Mouse (Mus musculus) forebrain, embryonic 16.5 days (tissue): Measurements from ENCODE around the gene Dnajc7. TPM values are rescaled to one million over a fixed set of nuclear protein-coding genes. Genes with fewer than 3 reads are reported as not detected.
A peak's percentile ranks its signal among the peaks of the same experiment; 100 is the strongest.
"Not testable (repeated sequence)": the region's sequence is repeated elsewhere in the genome, so short reads cannot be mapped to it uniquely, and the experiment has no call there.

Experiments
- ATAC-seq: fragments of 200-750 bp; cut with Nextera tagmentation; 2 replicates; pipeline ENCODE4 v1.8.0; 2017; ENCODE audit warnings: mild to moderate bottlenecking, moderate library complexity
- H3K27ac ChIP-seq: fragments of 300-500 bp; sonication (generic); 2 replicates; pipeline ENCODE4 v1.5.1; 2014; ENCODE audit warnings: low read length, control low read depth
- H3K27me3 ChIP-seq: fragments of 300-500 bp; sonication (generic); replicated peaks from 2 replicates; pipeline ENCODE4 v1.6.1; 2014; ENCODE audit warnings: low read length; ENCODE audit not compliant: control insufficient read depth, insufficient read depth
- H3K36me3 ChIP-seq: fragments of 300-500 bp; sonication (generic); 2 replicates; pipeline ENCODE4 v1.6.1; 2014; ENCODE audit not compliant: control insufficient read depth, insufficient read depth
- H3K4me1 ChIP-seq: fragments of 300-500 bp; sonication (generic); replicated peaks from 2 replicates; pipeline ENCODE4 v1.6.1; 2014; ENCODE audit warnings: low read length; ENCODE audit not compliant: control insufficient read depth, insufficient read depth
- H3K4me2 ChIP-seq: fragments of 300-500 bp; sonication (generic); 2 replicates; pipeline ENCODE4 v1.6.1; 2014; ENCODE audit warnings: mild to moderate bottlenecking, low read length, control low read depth
- H3K4me3 ChIP-seq: fragments of 300-500 bp; sonication (generic); replicated peaks from 2 replicates; pipeline ENCODE4 v1.5.1; 2014; ENCODE audit warnings: mild to moderate bottlenecking, low read length, control low read depth
- H3K9ac ChIP-seq: fragments of 300-500 bp; sonication (generic); replicated peaks from 2 replicates; pipeline ENCODE4 v1.6.1; 2014; ENCODE audit warnings: low read depth, low read length, control low read depth
- H3K9me3 ChIP-seq: fragments of 300-500 bp; sonication (generic); 2 replicates; pipeline ENCODE4 v1.6.1; 2016; ENCODE audit warnings: low read length; ENCODE audit not compliant: control insufficient read depth
- WGBS: fragments of 180-500 bp; shearing (Covaris S2); extraction: QIAGEN DNeasy Blood & Tissue Kit; methylation state at CpG from one replicate; pipeline ENCODE4 v1.1.7; 2014; 5-methylcytosine and 5-hydroxymethylcytosine counted together
- polyA plus RNA-seq: library from polyadenylated mRNA; unstranded; fragments of >200 nt; fragmentation: Nextera tagmentation; extraction: Ambion mirVana; gene quantifications from 2 replicates; pipeline ENCODE4 v1.2.1, GENCODE M21; 2015

Dnajc7 gene
- polyA plus RNA-seq, 1 experiment from 2014 or later, result 326 TPM

GRCm38 (mm10) chr11:100619485-100619975 is 438 bp downstream of the Dnajc7 start:
- Histone ChIP-seq H3K4me1 (peaks cover 30% of the 10 kb centered on the region), H3K4me3 (peak overlapping the region; percentile 62), H3K9ac (peak overlapping the region; percentile 89), H3K27me3 (no peaks in the 10 kb centered on the region), H3K27ac (peak overlapping the region; percentile 84), H3K36me3 (no peaks in the 10 kb centered on the region), H3K4me2 (peak overlapping the region; percentile 88), H3K9me3 (no peaks in the 10 kb centered on the region)
- under 1% methylated on average over 40 of the region's 40 CpGs for WGBS
- peak; percentile 98 for ATAC-seq

GRCm38 (mm10) chr11:100618761-100619484 is 1.0 kb downstream of the Dnajc7 start, which contains the start of gene Nkiras2:
Gene Nkiras2, plus strand, starts transcription at chr11:100619244.
- peak; percentile 36 for ATAC-seq
- under 1% methylated on average over 36 of the region's 36 CpGs for WGBS

GRCm38 (mm10) chr11:100617480-100617879 is 2.5 kb downstream of the Dnajc7 start:
- no peak for ATAC-seq
- H3K27me3 ChIP-seq, result no peaks in the 10 kb centered on the region
- no peaks in the 10 kb centered on the region for H3K9me3 ChIP-seq
- no peak overlapping the region for H3K4me3 ChIP-seq
- no peaks in the 10 kb centered on the region for H3K36me3 ChIP-seq
- no peak overlapping the region for H3K27ac ChIP-seq
- no peak overlapping the region for H3K9ac ChIP-seq
- no peak overlapping the region for H3K4me2 ChIP-seq
- WGBS, result 95% methylated on average over 4 of the region's 4 CpGs
- peaks cover 21% of the 10 kb centered on the region for H3K4me1 ChIP-seq

More at GRCm38 (mm10) chr11:100618761-100619484, 1.0 kb downstream of the Dnajc7 start, which contains the start of gene Nkiras2:
- Histone ChIP-seq H3K4me1 (peaks cover 28% of the 10 kb centered on the region), H3K27me3 (no peaks in the 10 kb centered on the region), H3K27ac (peak within 1 kb of the TSS; percentile 84), H3K4me2 (peak within 1 kb of the TSS; percentile 88), H3K4me3 (peak within 1 kb of the TSS; percentile 62), H3K9me3 (no peaks in the 10 kb centered on the region), H3K9ac (peak within 1 kb of the TSS; percentile 89), H3K36me3 (no peaks in the 10 kb centered on the region)

- not testable (repeated sequence) for H3K4me3 ChIP-seq, ATAC-seq, H3K9ac ChIP-seq, H3K36me3 ChIP-seq, H3K9me3 ChIP-seq, H3K27ac ChIP-seq, H3K4me2 ChIP-seq, H3K27me3 ChIP-seq
- WGBS, result 92% methylated on average over 7 of the region's 7 CpGs
- H3K4me1 ChIP-seq, result peaks cover 18% of the 10 kb centered on the region
Measured at GRCm38 (mm10) chr11:100616836-100617235, 3.1 kb downstream of the Dnajc7 start.

GRCm38 (mm10) chr11:100616332-100616731 is 3.6 kb downstream of the Dnajc7 start:
- Histone ChIP-seq H3K4me3 (no peak overlapping the region), H3K9me3 (no peaks in the 10 kb centered on the region), H3K4me2 (no peak overlapping the region), H3K4me1 (peaks cover 18% of the 10 kb centered on the region), H3K36me3 (no peaks in the 10 kb centered on the region), H3K27me3 (no peaks in the 10 kb centered on the region), H3K27ac (no peak overlapping the region), H3K9ac (no peak overlapping the region)
- 85% methylated on average over 5 of the region's 5 CpGs for WGBS
- no peak for ATAC-seq

GRCm38 (mm10) chr11:100613241-100613640 is 6.7 kb downstream of the Dnajc7 start:
- H3K4me2 ChIP-seq, result no peak overlapping the region
- H3K9me3 ChIP-seq, result no peaks in the 10 kb centered on the region
- no peak overlapping the region for H3K9ac ChIP-seq
- WGBS, result 84% methylated on average over 3 of the region's 3 CpGs
- H3K4me3 ChIP-seq, result no peak overlapping the region
- no peaks in the 10 kb centered on the region for H3K27me3 ChIP-seq
- 0 out of 2 replicates have a peak, but pooled peaks cover 2% of the 10 kb centered on the region for H3K36me3 ChIP-seq
- no peak for ATAC-seq
- H3K4me1 ChIP-seq, result peaks cover 10% of the 10 kb centered on the region
- H3K27ac ChIP-seq, result no peak overlapping the region

GRCm38 (mm10) chr11:100611627-100612026 is 8.3 kb downstream of the Dnajc7 start:
- 90% methylated on average over 6 of the region's 6 CpGs for WGBS
- no peak for ATAC-seq
- H3K4me2 ChIP-seq, result no peak overlapping the region
- H3K27ac ChIP-seq, result no peak overlapping the region
- H3K27me3 ChIP-seq, result no peaks in the 10 kb centered on the region
- no peak overlapping the region for H3K9ac ChIP-seq
- H3K4me1 ChIP-seq, result peaks cover 6% of the 10 kb centered on the region; the same call in 1 of the 2 replicates
- H3K9me3 ChIP-seq, result no peaks in the 10 kb centered on the region
- H3K36me3 ChIP-seq, result 0 out of 2 replicates have a peak, but pooled peaks cover 4% of the 10 kb centered on the region
- H3K4me3 ChIP-seq, result no peak overlapping the region

- Histone ChIP-seq H3K4me1 (peaks cover 9% of the 10 kb centered on the region; the same call in 1 of the 2 replicates), H3K27ac (no peak overlapping the region), H3K9ac (no peak overlapping the region), H3K9me3 (no peaks in the 10 kb centered on the region), H3K36me3 (0 out of 2 replicates have a peak, but pooled peaks cover 4% of the 10 kb centered on the region), H3K4me3 (no peak overlapping the region), H3K4me2 (no peak overlapping the region), H3K27me3 (no peaks in the 10 kb centered on the region)
- 86% methylated on average over 9 of the region's 9 CpGs for WGBS
- no peak for ATAC-seq
Measured at GRCm38 (mm10) chr11:100609997-100610680, 9.8 kb downstream of the Dnajc7 start.

- H3K9me3 ChIP-seq, result no peaks in the 10 kb centered on the region
- no peak overlapping the region for H3K9ac ChIP-seq
- 75% methylated on average over 5 of the region's 5 CpGs for WGBS
- H3K4me3 ChIP-seq, result no peak overlapping the region
- H3K27ac ChIP-seq, result no peak overlapping the region
- peaks cover 11% of the 10 kb centered on the region for H3K4me1 ChIP-seq
- ATAC-seq, result no peak
- no peak overlapping the region for H3K4me2 ChIP-seq
- H3K27me3 ChIP-seq, result no peaks in the 10 kb centered on the region
- H3K36me3 ChIP-seq, result 0 out of 2 replicates have a peak, but pooled peaks cover 4% of the 10 kb centered on the region
Measured at GRCm38 (mm10) chr11:100609355-100609996, 10.5 kb downstream of the Dnajc7 start.
